Mouse (Mus musculus) megakaryocyte, embryonic 14.5 days (primary cell): Measurements from ENCODE around the gene Ctdsp1. TPM values are rescaled to one million over a fixed set of nuclear protein-coding genes. Genes with fewer than 3 reads are reported as not detected.

Experiments used
- H3K27me3 ChIP-seq: replicated peaks from 2 replicates; pipeline ENCODE3; 2012; ENCODE audit warnings: inconsistent platforms
- H3K36me3 ChIP-seq: replicated peaks from 2 replicates; pipeline ENCODE3; 2012; ENCODE audit warnings: low read length, inconsistent platforms, mixed read lengths
- H3K4me1 ChIP-seq: 2 replicates; pipeline ENCODE4 v1.6.1; 2012; ENCODE audit warnings: inconsistent platforms
- H3K4me3 ChIP-seq: replicated peaks from 2 replicates; pipeline ENCODE3; 2012; ENCODE audit warnings: moderate library complexity, mild to moderate bottlenecking, inconsistent platforms
- H3K9me3 ChIP-seq: 2 replicates; pipeline ENCODE4 v1.6.1; 2012; ENCODE audit warnings: inconsistent platforms
- FLI1 ChIP-seq: IDR thresholded peaks from 2 replicates; pipeline ENCODE4 v1.6.1; 2012; ENCODE audit warnings: low read length, inconsistent platforms, mixed read lengths
- GATA1 ChIP-seq: IDR thresholded peaks from 3 replicates; pipeline ENCODE4 v1.6.1; 2012; ENCODE audit warnings: mixed read lengths, low read length, inconsistent platforms, borderline replicate concordance
- polyA plus RNA-seq: library from polyadenylated mRNA; stranded (reverse); fragments of >175 nt; gene quantifications from 2 replicates; pipeline ENCODE4 v1.2.3, GENCODE M21; 2012; ENCODE audit warnings: low replicate concordance; ENCODE audit not compliant: insufficient read depth

The Ctdsp1 gene
- polyA plus RNA-seq, 1 experiment: 117 TPM

DNA sequence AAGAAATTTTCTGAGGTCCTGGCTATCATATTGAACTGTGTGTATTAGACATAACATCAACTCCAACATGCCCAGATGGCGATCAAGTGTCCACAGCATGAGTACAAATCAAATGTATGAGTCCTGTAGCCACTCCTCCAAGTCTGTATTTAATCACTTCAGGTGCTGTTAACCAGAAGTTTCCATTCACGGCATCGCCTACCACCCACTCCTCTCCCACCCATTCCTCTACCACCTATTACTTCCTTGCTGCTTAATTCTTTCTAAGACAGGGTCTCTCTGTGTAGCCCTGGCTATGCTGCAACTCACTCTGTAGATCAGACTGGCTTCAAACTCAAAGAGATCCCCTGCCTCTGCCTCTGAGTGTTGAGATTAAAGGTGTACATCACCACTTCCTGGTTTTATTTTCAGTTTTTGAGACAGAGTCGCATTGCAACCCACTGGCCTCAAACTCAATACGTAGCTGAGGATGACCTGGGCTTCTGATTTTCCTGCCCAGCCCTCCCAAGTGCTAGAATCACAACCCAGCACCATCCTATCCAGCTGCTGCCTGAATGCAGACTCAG lies 31.3 kb upstream of the Ctdsp1 start:
- TF ChIP-seq FLI1 (no peak), GATA1 (no peak)
- peaks cover 40% of the 10 kb centered on the region for H3K4me1 ChIP-seq
- no peaks in the 10 kb centered on the region for H3K36me3 ChIP-seq

DNA sequence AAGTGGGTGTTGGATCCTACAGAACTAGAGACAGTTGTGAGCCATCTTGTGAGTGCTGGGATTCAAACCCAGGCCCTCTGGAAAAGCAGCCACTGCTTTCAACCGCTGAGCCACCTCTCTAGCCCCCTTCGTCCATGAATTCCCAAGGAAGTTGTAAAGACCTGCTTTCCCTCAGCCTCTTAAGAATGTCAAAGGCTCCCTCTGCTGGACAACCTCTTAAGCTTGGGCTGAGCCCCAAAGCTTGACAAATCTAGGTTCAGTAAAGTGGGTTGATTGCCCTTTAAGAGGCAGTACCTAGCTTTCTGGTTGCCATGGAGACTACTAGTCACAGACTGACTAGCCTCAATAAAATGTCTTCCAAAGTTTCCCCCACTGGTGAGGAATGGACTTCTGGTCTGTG lies 29.5 kb upstream of the Ctdsp1 start, which contains the start of gene Catip:
Catip (plus strand) TSS at position 297 of the 400 bp plus-strand sequence.
- peaks cover 46% of the 10 kb centered on the region for H3K4me1 ChIP-seq

More for the DNA sequence above, 31.3 kb upstream of the Ctdsp1 start:
- Histone ChIP-seq H3K9me3 (no peaks in the 10 kb centered on the region), H3K27me3 (peaks cover 43% of the 10 kb centered on the region), H3K4me3 (no peak overlapping the region)

DNA sequence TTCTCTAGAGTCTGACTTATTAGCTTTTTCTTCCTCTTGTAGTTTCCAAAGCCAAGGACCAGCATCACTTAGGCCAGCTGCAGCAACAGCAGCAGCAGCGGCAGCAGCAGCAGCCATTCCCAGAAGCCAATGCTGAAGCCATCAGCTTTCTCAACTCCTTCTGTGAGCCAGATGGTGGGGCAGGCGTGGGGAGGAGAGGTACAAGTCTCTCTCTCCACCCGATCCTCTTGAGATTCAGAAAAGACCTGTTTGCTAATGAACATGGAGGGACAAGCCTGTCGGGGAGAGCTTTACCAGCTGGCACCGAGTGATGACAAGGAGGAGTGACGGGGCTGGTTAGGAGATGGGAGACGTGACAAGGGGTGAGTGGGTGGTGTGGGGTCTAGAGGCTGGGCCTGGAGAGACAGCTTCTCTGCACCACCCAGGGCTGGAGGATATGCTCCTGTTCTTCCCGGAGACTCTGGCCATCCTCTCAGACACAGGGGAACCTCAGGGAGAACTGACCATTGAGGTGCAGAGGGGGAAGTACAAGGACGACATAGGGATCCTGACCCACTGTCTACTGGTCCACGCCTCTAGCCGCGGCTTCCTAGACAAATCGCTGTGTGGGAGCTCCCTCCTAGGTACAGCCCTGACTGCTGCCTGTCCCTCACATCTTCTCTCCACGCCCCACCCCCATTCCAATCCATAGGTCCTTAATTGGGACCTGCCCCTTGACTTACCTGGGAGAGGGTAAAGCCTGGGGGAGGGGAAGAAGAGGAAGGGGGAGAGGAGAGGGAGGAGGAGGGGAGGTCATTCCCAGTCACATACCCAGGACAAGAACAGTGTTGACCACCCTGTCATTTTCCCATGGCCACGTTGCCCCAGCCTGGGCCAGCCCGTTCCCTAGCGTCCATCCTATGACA lies 28.7 kb upstream of the Ctdsp1 start:
- peaks cover 54% of the 10 kb centered on the region for H3K4me1 ChIP-seq
- peaks cover 43% of the 10 kb centered on the region for H3K27me3 ChIP-seq
- H3K4me3 ChIP-seq: no peak overlapping the region
- H3K9me3 ChIP-seq: no peaks in the 10 kb centered on the region
- H3K36me3 ChIP-seq: no peaks in the 10 kb centered on the region
- TF ChIP-seq FLI1 (no peak), GATA1 (no peak)

More for the DNA sequence above, 29.5 kb upstream of the Ctdsp1 start, which contains the start of gene Catip:
- H3K36me3 ChIP-seq: no peaks in the 10 kb centered on the region
- H3K27me3 ChIP-seq: peaks cover 39% of the 10 kb centered on the region
- H3K4me3 ChIP-seq: no peak within 1 kb of the TSS
- TF ChIP-seq GATA1: no peak
- no peak for TF ChIP-seq FLI1
- no peaks in the 10 kb centered on the region for H3K9me3 ChIP-seq

DNA sequence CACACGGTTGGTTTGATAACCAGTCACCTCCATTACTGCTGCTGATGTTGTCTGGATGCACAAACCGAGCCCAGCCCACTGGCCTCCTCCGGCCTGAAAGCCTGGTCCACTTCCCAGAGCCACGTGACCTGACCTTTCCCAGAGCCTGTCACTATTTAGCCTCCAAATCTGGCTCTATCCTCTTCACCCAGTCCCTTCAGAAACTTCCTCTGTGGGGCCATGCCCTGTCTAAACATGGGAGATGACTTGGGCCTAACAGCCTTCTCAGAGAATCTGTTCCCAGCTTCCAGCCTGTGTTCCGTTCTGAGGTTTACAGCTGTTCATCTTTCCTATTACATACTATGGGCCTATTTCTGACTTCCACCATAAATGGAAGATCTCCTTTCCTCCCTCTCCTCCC lies 27.9 kb upstream of the Ctdsp1 start:
- no peaks in the 10 kb centered on the region for H3K9me3 ChIP-seq
- H3K27me3 ChIP-seq: peaks cover 48% of the 10 kb centered on the region
- no peak for TF ChIP-seq FLI1
- no peak for TF ChIP-seq GATA1
- H3K36me3 ChIP-seq: no peaks in the 10 kb centered on the region
- no peak overlapping the region for H3K4me3 ChIP-seq
- peaks cover 62% of the 10 kb centered on the region for H3K4me1 ChIP-seq

DNA sequence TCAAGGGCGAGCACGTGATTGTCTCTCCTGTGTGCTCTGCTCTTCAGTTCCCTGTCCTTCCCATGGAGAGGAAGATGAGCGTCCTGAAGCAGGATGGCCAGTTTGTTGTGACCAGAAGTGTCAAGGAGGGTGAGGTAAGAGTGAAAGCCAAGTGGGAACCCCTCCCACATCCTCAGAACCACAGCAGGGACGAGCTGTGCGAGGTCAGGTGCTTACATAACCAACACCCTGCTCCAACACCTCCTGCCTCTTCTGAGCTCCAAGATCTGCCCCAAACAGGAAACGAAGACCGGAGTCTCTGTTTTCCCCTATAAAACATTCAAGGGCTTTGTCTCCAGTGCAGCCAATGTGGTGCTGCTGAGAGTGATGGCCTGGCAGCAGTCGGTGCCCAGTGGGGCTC lies 27.0 kb upstream of the Ctdsp1 start:
- peaks cover 47% of the 10 kb centered on the region for H3K27me3 ChIP-seq
- TF ChIP-seq FLI1 (no peak), GATA1 (no peak)
- no peaks in the 10 kb centered on the region for H3K36me3 ChIP-seq
- H3K4me1 ChIP-seq: peaks cover 67% of the 10 kb centered on the region
- H3K4me3 ChIP-seq: no peak overlapping the region
- no peaks in the 10 kb centered on the region for H3K9me3 ChIP-seq

DNA sequence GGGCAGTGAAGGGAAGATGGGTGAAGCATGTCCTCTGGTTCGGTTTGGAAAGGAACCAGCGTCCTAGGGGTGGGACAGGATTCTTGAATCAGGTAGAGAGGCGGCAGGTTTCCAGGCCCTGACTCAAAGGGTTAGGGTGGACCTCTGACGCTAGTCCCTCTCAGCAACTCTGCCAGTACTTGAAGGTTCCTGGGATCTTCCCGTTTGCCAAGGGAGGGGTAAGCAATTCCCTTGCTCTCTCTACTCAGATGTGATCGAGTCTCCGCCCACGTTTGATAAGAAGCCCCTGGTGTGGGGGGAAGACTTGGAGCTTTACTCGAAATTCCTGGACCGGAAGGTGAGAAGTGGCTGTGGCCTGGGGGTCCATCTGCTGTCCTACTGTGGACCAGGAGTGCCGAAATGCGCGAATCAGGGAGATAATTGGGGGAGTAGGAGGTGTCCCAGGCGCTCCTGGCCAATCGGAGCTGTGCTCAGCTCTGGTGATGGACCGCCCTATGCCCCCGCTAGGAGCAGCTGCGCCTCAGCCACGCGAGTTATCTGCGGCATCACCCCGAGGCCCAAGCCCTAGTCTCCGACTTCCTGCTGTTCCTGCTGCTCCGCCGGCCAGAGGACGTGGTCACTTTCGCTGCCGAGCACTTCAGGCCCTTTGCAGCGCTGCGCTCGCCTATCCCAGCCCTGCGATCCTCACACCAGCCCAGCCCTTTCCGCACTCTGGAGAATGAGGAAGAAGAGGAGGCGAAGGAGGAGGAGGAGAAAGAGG lies 23.2 kb upstream of the Ctdsp1 start:
- Histone ChIP-seq H3K27me3 (peaks cover 52% of the 10 kb centered on the region), H3K36me3 (no peaks in the 10 kb centered on the region), H3K4me1 (peaks cover 60% of the 10 kb centered on the region), H3K9me3 (no peaks in the 10 kb centered on the region), H3K4me3 (peak overlapping the region; percentile 86)
- TF ChIP-seq FLI1 (no peak), GATA1 (no peak)

DNA sequence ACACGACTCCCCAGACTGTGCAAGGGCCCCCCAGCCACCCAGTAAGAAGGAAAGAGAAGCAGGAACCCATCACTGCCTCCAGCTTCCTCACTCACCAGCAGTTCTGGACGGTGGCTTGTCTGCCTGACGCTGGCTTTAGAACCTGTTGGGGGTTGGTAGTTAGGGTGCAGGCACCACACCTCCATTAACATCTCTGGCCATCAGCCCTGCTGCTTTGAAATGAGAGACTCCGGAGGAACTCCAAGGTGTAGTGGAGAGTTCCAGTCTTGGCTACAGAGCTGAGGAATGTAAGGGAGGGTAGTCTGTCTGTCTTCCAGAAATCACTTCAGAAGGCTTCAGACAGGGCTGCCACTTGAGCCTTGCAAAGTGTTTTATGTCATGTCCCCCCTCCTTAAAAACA lies 21.3 kb upstream of the Ctdsp1 start:
- Histone ChIP-seq H3K4me1 (peaks cover 55% of the 10 kb centered on the region), H3K27me3 (peaks cover 40% of the 10 kb centered on the region), H3K9me3 (no peaks in the 10 kb centered on the region), H3K4me3 (no peak overlapping the region), H3K36me3 (no peaks in the 10 kb centered on the region)
- TF ChIP-seq GATA1 (no peak), FLI1 (no peak)

DNA sequence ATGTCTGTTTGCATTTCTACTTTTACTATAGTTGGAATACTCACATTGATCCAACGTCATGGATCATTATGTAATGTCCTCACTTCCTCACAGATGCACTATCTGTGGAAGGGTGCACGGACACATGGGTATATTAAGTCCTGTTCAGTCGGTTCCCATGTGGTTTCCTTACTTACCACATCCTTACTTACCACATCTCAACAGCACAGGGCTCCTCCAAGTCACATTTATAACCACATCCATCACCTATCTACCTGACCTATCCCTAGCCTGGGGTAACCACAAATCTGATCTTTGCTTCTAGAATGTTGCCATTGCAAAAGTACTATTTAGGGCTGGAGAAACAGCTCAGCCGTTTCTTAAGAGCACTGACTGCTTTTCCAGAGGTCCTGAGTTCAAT lies 17.9 kb upstream of the Ctdsp1 start:
- no peak overlapping the region for H3K4me3 ChIP-seq
- no peaks in the 10 kb centered on the region for H3K36me3 ChIP-seq
- TF ChIP-seq FLI1: no peak
- no peak for TF ChIP-seq GATA1
- H3K9me3 ChIP-seq: no peaks in the 10 kb centered on the region
- peaks cover 62% of the 10 kb centered on the region for H3K4me1 ChIP-seq
- H3K27me3 ChIP-seq: peaks cover 38% of the 10 kb centered on the region

DNA sequence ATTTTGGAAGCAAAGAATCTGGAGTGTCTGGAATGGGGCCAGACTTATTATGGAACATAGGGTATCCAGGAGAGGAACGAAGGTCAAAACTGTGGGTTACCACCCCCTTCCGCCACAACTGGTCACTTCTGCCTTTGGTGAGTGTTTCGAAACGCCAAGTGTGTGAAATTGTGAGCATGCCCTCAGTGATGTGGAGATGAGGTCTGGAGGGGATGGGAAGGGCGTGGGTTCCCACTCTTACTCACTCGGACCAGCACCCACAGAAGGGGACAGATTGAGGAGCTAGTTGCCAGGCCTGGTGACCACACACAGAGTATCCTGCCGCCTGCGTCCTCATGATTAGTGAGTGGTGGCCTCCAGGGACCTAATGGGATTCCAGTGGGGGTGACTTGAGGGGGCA lies 16.3 kb upstream of the Ctdsp1 start, which contains the start of gene Slc11a1:
Slc11a1 (plus strand) TSS at position 216 of the 400 bp plus-strand sequence.
- peaks cover 36% of the 10 kb centered on the region for H3K27me3 ChIP-seq
- H3K4me1 ChIP-seq: peaks cover 68% of the 10 kb centered on the region
- no peaks in the 10 kb centered on the region for H3K9me3 ChIP-seq
- TF ChIP-seq FLI1 (no peak), GATA1 (no peak)
- H3K4me3 ChIP-seq: peak within 1 kb of the TSS; percentile 69
- H3K36me3 ChIP-seq: no peaks in the 10 kb centered on the region
